Mouse (Mus musculus) left cerebral cortex, postnatal 14 days (tissue): Measurements from ENCODE around the gene Cdkn1a. TPM values are rescaled to one million over a fixed set of nuclear protein-coding genes. Genes with fewer than 3 reads are reported as not detected.
"Not testable (repeated sequence)": the region's sequence is repeated elsewhere in the genome, so short reads cannot be mapped to it uniquely, and the experiment has no call there.

ENCODE experiments used
- DNase-seq, 2 experiments: peaks; one replicate each; pipeline ENCODE4 v3.0.0; 2021 to 2022; ENCODE audit warnings: low spot score in 2 of 2, mixed read lengths in 1 of 2
- intact Hi-C: fragments of 180-260 bp; cut with DNase I; formaldehyde crosslinking; loops from one replicate; pipeline ENCODE4 v1.15.1; 2025
- long read RNA-seq, 2 experiments: library from polyadenylated mRNA; stranded (forward); transcript quantifications; one replicate each; pipeline ENCODE4 v2.0.0; 2021
- total RNA-seq, 2 experiments: library from RNA; stranded (reverse); gene quantifications; 2 replicates each; pipeline ENCODE4 v1.2.3; 2021

The Cdkn1a gene
- 10 to 100 TPM; 25.7 to 35.7 TPM for total RNA-seq
- long read RNA-seq, experiment 1, transcript Cdkn1a-201 (3 exons, 1,913 nt) = major isoform, 5 of 7 reads
- long read RNA-seq, experiment 1, partial matches to known transcripts = 2 of 7 reads
- long read RNA-seq, experiment 1, other reads (novel, unspliced or antisense) = 0 of 7 reads
- long read RNA-seq, experiment 2, transcript Cdkn1a-201 (3 exons, 1,913 nt) = major isoform, 8 of 10 reads
- long read RNA-seq, experiment 2, partial matches to known transcripts = 0 of 10 reads
- long read RNA-seq, experiment 2, other reads (novel, unspliced or antisense) = 1 of 10 reads

DNA sequence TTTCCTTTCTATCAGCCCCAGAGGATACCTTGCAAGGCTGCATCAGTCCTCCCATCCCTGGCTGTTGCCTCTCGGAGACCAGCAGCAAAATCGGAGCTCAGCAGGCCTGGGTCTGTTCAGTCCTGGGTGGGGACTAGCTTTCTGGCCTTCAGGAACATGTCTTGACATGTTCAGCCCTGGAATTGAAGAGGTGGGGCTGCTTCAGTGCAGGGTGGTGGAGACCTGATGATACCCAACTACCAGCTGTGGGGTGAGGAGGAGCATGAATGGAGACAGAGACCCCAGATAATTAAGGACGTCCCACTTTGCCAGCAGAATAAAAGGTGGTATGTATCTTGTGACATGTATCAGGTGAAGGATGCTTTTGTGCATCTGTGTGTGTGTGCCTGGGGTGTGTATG lies at the start of gene Cdkn1a:
Gene Cdkn1a, plus strand, starts transcription at position 201 of the 400 bp plus-strand sequence.
- no peak for DNase-seq
- intact Hi-C loops = no loop called here

- intact Hi-C loops, DNase-seq: not testable (repeated sequence)
These were observed 49.1 kb upstream of the Cdkn1a start for GRCm38 (mm10) chr17:29041632-29042031.

- DNase-seq = no peak
- intact Hi-C loops = no loop called here
These were observed 48.2 kb upstream of the Cdkn1a start for GRCm38 (mm10) chr17:29042569-29042968.

DNA sequence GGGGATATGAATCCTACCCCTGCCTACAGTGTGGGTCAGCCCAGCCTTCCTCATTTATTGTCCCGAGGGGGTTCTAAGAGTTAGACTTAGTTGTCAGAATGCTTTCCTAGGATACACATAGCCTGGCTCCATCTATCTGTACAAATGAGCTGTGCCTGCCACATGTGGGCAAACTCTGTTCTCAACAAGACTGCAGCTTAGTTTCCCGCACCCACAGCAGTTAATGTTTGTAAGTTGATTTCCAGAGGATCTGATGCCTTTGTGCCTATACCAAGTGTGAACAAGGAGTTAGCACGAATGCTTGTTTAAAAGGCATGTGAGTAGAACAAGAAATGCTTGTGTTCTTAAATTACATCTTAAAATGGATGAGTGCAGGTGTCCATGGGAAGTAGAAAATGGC lies 47.2 kb upstream of the Cdkn1a start:
- DNase-seq = no peak
- intact Hi-C loops = no loop called here

GRCm38 (mm10) chr17:29044146-29044924 lies 46.4 kb upstream of the Cdkn1a start:
- intact Hi-C loops = no loop called here
- no peak for DNase-seq

- DNase-seq = no peak
- intact Hi-C loops = no loop called here
These were observed 45.9 kb upstream of the Cdkn1a start for GRCm38 (mm10) chr17:29044925-29045319.

DNA sequence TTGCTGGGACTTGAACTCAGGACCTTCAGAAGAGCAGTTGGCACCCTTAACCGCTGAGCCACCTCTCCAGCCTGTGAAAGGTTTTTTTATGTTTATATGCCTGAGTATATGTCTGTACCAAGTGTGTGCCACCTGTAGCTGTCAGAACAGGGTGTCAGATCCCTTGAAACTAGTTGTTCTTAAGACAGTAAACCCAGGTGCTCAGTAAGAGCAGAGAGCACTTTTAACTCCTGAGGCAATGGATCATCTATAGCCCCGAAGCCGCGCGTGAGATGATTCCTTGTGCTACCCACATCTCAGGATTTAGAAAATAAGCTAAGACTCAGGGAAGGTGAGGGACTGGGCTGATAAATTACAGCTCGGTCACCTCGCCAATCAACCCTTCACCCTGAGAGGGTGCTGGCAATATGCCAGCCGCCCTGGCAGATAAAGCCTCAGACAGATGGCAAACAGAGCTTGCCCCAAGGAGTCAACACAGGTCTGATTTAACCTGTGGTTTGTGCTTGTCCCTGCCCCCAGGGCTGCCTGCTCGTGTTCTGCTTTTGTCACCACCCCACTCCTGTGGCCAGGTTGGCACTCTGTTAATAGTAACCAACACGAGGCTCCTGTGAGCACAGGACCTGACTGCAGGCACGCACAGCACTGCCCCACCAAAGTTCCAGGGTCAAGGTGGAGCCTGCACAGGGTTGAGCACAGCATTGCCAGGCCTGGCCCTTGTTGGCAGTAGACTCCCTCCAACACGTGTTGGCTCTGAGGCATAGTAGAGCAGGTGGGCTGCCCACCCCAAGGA lies 44.8 kb upstream of the Cdkn1a start:
- DNase-seq = no peak
- intact Hi-C loops = no loop called here

DNA sequence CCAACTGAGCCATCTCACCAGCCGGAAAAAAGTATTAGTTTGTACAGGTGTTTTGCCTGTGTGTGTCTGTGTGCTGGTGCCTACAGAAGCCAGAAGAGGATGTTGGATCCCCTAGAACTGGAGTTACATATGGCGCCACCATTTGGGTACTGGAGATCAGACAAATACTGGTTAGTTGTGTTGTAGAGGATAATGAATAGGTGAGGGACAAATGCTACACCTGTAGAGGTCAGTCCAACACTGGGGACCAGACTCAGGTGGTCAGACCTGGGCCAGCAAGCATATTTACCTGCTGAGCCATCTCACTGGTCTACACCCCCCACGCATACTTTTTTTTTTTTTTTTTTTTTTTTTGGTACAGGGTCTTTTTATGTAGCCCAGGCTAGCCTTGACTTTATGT lies 43.9 kb upstream of the Cdkn1a start:
- intact Hi-C loops = no loop called here
- DNase-seq = no peak

DNA sequence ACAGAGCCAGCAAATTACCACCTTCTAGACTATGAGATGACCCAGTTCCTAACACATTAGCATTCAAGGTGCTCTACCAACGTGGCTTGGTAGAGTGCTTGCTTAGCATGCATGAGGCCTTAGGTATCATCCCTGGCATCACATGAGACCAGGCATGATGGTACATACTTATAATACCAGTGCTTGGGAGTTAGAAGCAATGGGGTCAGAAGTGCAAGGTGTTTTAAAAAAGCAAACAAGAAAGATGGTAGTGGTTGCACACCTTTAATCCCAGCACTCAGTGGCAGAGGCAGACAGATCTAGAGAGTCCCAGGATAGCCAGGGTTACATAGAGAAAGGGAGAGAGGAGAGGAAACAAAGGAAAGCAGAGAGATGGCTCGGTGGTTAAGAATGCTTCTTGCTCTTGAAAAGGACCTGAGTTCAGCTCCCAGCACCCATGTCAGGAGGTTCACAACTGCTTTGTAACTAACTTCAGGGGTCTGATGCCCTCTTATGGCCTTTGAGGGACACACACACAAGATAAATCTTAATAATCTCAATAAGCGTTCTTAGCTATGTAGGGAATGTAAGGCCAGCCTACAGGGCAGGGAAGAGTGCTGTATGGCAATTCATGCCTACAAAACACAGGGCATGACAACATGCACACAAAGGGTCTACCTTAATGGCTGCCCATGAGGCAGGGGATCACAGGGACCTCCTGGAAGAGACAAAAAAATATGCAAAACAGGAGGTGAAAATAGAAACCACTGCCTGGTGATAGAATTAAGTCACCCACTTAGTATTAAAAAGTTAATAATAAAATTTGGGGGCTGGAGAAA lies 42.9 kb upstream of the Cdkn1a start:
- DNase-seq = no peak
- intact Hi-C loops = loop anchor here (2.0 kb wide), 2 partner anchors 123 to 199 kb away; no protein-coding TSS in a partner anchor

- peak; percentile 92 to 95 for DNase-seq
- intact Hi-C loops = loop anchor here (1.0 to 2.0 kb wide), 3 partner anchors 46 to 198 kb away; no protein-coding TSS in a partner anchor
These were observed 41.8 kb upstream of the Cdkn1a start for GRCm38 (mm10) chr17:29048748-29049507.

DNA sequence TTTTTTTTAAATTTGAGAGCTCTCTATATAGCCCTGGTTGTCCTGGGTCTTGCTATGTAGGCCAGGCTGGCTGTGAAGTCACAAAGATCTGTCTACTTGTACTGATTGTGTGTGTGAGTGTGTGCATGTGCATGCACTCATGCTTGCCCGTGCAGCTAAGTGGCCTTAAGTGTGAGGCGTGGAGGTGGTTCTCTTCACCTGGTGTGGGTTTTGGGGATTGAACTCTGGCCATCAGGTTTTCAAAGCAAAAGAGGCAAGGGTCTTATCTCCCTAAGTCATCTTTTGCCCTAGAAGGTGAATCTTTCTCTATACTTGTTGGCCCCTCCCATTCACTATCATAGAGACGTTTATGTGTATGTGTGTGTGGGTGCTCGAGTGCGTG lies 41.3 kb upstream of the Cdkn1a start:
- no peak for DNase-seq
- intact Hi-C loops = loop anchor here (1.0 to 2.0 kb wide), 3 partner anchors 46 to 197 kb away; no protein-coding TSS in a partner anchor

DNA sequence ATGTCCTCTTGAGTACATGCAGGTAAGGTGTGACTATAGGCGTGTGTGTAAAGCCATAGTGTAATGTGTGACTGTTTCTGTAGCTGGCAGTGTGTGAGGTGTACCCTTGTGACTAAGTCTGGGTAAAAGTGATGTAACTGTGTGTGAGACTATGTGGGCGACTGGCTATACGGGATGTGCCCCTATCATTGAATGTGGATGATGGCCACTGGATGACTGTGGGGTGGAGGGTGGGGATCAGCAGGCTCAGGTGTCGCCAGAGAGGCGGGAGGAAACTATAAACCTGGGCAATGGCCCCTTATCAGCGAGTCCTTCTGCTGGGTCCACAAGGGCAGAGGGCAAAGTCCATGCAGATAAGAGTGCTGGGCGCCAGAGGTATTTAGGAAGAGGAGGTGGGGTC lies 40.9 kb upstream of the Cdkn1a start:
- intact Hi-C loops = loop anchor here (1.0 to 2.0 kb wide), 3 partner anchors 45 to 197 kb away; no protein-coding TSS in a partner anchor
- DNase-seq = no peak

DNA sequence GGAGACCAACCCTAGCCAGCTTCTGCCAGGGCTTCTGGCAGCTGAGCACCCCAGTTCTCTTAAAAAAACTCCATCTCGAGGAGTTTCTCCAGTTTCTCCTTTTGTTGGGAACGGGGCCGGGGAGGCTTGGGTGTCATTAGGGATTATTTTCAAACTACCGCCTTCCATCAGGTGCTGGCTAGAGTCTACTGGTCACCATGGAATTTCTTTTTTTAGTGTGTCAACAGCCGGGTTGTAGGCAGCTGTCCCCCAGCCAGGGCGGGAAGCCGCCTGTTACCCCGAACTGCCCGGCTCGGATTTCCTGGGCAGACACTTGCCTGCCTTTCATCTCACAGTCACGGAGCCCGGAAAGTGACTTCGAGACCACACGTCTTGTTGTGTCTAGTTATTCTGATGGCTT lies 40.0 kb upstream of the Cdkn1a start:
- intact Hi-C loops = no loop called here
- no peak for DNase-seq

DNA sequence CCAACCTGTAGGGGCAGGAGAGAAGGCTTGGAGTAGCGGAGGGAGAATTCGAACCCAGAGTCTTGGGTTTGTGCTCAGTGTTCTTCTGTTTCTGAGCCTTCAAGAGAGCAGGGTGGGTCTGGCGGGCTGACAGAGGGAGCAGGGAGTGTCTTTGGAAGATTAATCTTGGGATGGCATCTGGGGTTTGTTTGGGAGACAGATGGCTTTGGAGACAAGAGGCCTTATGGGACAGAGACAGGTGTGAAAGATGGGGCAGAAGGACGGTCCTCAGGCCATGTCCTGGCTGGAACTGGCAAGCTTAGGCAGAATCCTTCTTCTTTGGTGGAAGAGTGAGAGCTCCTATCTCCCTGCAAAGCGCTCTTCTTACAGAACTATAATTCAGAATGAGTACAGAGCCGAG lies 37.7 kb upstream of the Cdkn1a start:
- no peak for DNase-seq
- intact Hi-C loops = no loop called here

GRCm38 (mm10) chr17:29053841-29054240 lies 36.9 kb upstream of the Cdkn1a start:
- no peak for DNase-seq
- intact Hi-C loops = no loop called here

- intact Hi-C loops = no loop called here
- no peak for DNase-seq
These were observed 36.3 kb upstream of the Cdkn1a start for GRCm38 (mm10) chr17:29054429-29054828.

GRCm38 (mm10) chr17:29055586-29055985 lies 35.2 kb upstream of the Cdkn1a start:
- DNase-seq = no peak
- intact Hi-C loops = no loop called here

DNA sequence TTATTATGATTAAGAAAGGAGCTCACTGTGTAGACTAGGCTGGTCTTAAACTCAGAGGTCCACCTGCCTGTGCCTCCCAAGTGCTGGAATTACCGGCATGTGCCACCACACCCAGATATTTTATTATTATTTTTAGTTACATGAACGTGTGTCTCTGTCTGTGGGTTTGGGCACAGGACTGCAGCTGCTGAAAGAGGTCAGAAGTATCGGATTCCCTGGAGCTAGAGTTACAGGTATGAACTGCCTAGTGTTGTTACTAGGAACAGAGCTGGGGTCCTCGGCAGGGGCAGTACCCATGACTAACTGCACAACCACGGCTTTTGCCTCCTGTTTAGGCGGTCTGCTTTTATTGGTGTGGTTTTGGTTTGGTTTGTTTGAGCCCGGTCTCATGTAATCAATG lies 34.6 kb upstream of the Cdkn1a start:
- no peak for DNase-seq
- intact Hi-C loops = no loop called here
